Mouse (Mus musculus): Measurements from ENCODE around the gene Hoxd3. TPM values are rescaled to one million over a fixed set of nuclear protein-coding genes. Genes with fewer than 3 reads are reported as not detected.
A peak's percentile ranks its signal among the peaks of the same experiment; 100 is the strongest.

The Hoxd3 gene
- polyA plus RNA-seq, 1 experiment from 2014 or later: 29.1 TPM

GRCm38 (mm10) chr2:74726551-74726950 lies 14.8 kb downstream of the Hoxd3 start, which contains the start of gene Gm28230:
Gm28230 (plus strand) TSS chr2:74726728.
- no peaks in the 10 kb centered on the region for H3K27me3 ChIP-seq (replicated peaks)
- peaks cover 94% of the 10 kb centered on the region for H3K4me1 ChIP-seq
- H3K9me3 ChIP-seq (replicated peaks): no peaks in the 10 kb centered on the region
- H3K4me2 ChIP-seq: peak within 1 kb of the TSS; percentile 60
- H3K36me3 ChIP-seq: no peaks in the 10 kb centered on the region
- 12% methylated on average over 5 of the region's 5 CpGs for WGBS
- H3K9ac ChIP-seq (replicated peaks): peak within 1 kb of the TSS; percentile 43
- H3K27ac ChIP-seq (replicated peaks): peak within 1 kb of the TSS; percentile 81
- H3K4me3 ChIP-seq (replicated peaks): peak within 1 kb of the TSS; percentile 38
- peak; percentile 32; the same call in 1 of the 2 replicates for ATAC-seq (ENCODE audit: low FRiP score)

GRCm38 (mm10) chr2:74726973-74727639 lies 15.4 kb downstream of the Hoxd3 start:
- H3K4me2 ChIP-seq: peak overlapping the region; percentile 60
- 0 out of 2 replicates have a peak, but pooled peaks have one; percentile 16 for ATAC-seq (ENCODE audit: low FRiP score)
- H3K9ac ChIP-seq (replicated peaks): peak overlapping the region; percentile 40
- H3K27me3 ChIP-seq (replicated peaks): no peaks in the 10 kb centered on the region
- no peaks in the 10 kb centered on the region for H3K36me3 ChIP-seq
- 1% methylated on average over 31 of the region's 43 CpGs for WGBS
- peak overlapping the region; percentile 38 for H3K4me3 ChIP-seq (replicated peaks)
- no peaks in the 10 kb centered on the region for H3K9me3 ChIP-seq (replicated peaks)
- peaks cover 93% of the 10 kb centered on the region for H3K4me1 ChIP-seq
- peak overlapping the region; percentile 81 for H3K27ac ChIP-seq (replicated peaks)

GRCm38 (mm10) chr2:74727640-74728302 lies 16.0 kb downstream of the Hoxd3 start:
- peak; percentile 29; the same call in 1 of the 2 replicates for ATAC-seq (ENCODE audit: low FRiP score)
- Histone ChIP-seq H3K9ac (replicated peaks) (peak overlapping the region; percentile 40), H3K4me3 (replicated peaks) (peak overlapping the region; percentile 38), H3K27ac (replicated peaks) (peak overlapping the region; percentile 81), H3K27me3 (replicated peaks) (no peaks in the 10 kb centered on the region), H3K9me3 (replicated peaks) (no peaks in the 10 kb centered on the region), H3K36me3 (no peaks in the 10 kb centered on the region), H3K4me1 (peaks cover 93% of the 10 kb centered on the region), H3K4me2 (peak overlapping the region; percentile 60)
- WGBS: 5% methylated on average over 24 of the region's 25 CpGs

- Histone ChIP-seq H3K27ac (replicated peaks) (peak overlapping the region; percentile 81), H3K9me3 (replicated peaks) (no peaks in the 10 kb centered on the region), H3K4me2 (peak overlapping the region; percentile 60), H3K4me3 (replicated peaks) (peak overlapping the region; percentile 38), H3K4me1 (peaks cover 92% of the 10 kb centered on the region), H3K36me3 (no peaks in the 10 kb centered on the region), H3K9ac (replicated peaks) (peak overlapping the region; percentile 40), H3K27me3 (replicated peaks) (no peaks in the 10 kb centered on the region)
- no peak for ATAC-seq (ENCODE audit: low FRiP score)
- WGBS: 17% methylated on average over 13 of the region's 13 CpGs
Measured at GRCm38 (mm10) chr2:74728303-74728680, 16.6 kb downstream of the Hoxd3 start.

- ATAC-seq (ENCODE audit: low FRiP score): no peak
- H3K36me3 ChIP-seq: no peaks in the 10 kb centered on the region
- H3K27me3 ChIP-seq (replicated peaks): no peaks in the 10 kb centered on the region
- H3K9me3 ChIP-seq (replicated peaks): no peaks in the 10 kb centered on the region
- no peak overlapping the region for H3K4me3 ChIP-seq (replicated peaks)
- no peak overlapping the region; the same call in 1 of the 2 replicates for H3K9ac ChIP-seq (replicated peaks)
- peak overlapping the region; percentile 58; the same call in 1 of the 2 replicates for H3K4me2 ChIP-seq
- 15% methylated on average over 8 of the region's 8 CpGs for WGBS
- peak overlapping the region; percentile 91 for H3K27ac ChIP-seq (replicated peaks)
- H3K4me1 ChIP-seq: peaks cover 92% of the 10 kb centered on the region
Measured at GRCm38 (mm10) chr2:74730331-74730730, 18.6 kb downstream of the Hoxd3 start.

GRCm38 (mm10) chr2:74731055-74731454 lies 19.3 kb downstream of the Hoxd3 start:
- Histone ChIP-seq H3K27ac (replicated peaks) (peak overlapping the region; percentile 91), H3K4me2 (peak overlapping the region; percentile 58), H3K4me1 (peaks cover 92% of the 10 kb centered on the region), H3K27me3 (replicated peaks) (no peaks in the 10 kb centered on the region), H3K36me3 (no peaks in the 10 kb centered on the region), H3K4me3 (replicated peaks) (no peak overlapping the region), H3K9me3 (replicated peaks) (no peaks in the 10 kb centered on the region), H3K9ac (replicated peaks) (no peak overlapping the region)
- no peak for ATAC-seq (ENCODE audit: low FRiP score)

GRCm38 (mm10) chr2:74731799-74732512 lies 20.2 kb downstream of the Hoxd3 start:
- Histone ChIP-seq H3K4me3 (replicated peaks) (peak overlapping the region; percentile 30; the same call in 1 of the 2 replicates), H3K4me1 (peaks cover 92% of the 10 kb centered on the region), H3K36me3 (no peaks in the 10 kb centered on the region), H3K9ac (replicated peaks) (peak overlapping the region; percentile 45), H3K9me3 (replicated peaks) (no peaks in the 10 kb centered on the region), H3K4me2 (peak overlapping the region; percentile 58), H3K27ac (replicated peaks) (peak overlapping the region; percentile 91), H3K27me3 (replicated peaks) (no peaks in the 10 kb centered on the region)
- 6% methylated on average over 9 of the region's 9 CpGs for WGBS
- ATAC-seq (ENCODE audit: low FRiP score): no peak

- WGBS: under 1% methylated on average over 52 of the region's 52 CpGs
- peak overlapping the region; percentile 45; the same call in 1 of the 2 replicates for H3K9ac ChIP-seq (replicated peaks)
- H3K36me3 ChIP-seq: no peaks in the 10 kb centered on the region
- no peak for ATAC-seq (ENCODE audit: low FRiP score)
- H3K27ac ChIP-seq (replicated peaks): peak overlapping the region; percentile 91
- H3K4me1 ChIP-seq: peaks cover 92% of the 10 kb centered on the region
- peak overlapping the region; percentile 58 for H3K4me2 ChIP-seq
- H3K27me3 ChIP-seq (replicated peaks): no peaks in the 10 kb centered on the region
- H3K9me3 ChIP-seq (replicated peaks): no peaks in the 10 kb centered on the region
- peak overlapping the region; percentile 30 for H3K4me3 ChIP-seq (replicated peaks)
Measured at GRCm38 (mm10) chr2:74732513-74733316, 21.0 kb downstream of the Hoxd3 start.

GRCm38 (mm10) chr2:74733317-74733661 lies 21.6 kb downstream of the Hoxd3 start:
- H3K9ac ChIP-seq (replicated peaks): no peak overlapping the region
- peak overlapping the region; percentile 91 for H3K27ac ChIP-seq (replicated peaks)
- under 1% methylated on average over 16 of the region's 16 CpGs for WGBS
- no peaks in the 10 kb centered on the region for H3K27me3 ChIP-seq (replicated peaks)
- H3K9me3 ChIP-seq (replicated peaks): no peaks in the 10 kb centered on the region
- H3K4me3 ChIP-seq (replicated peaks): peak overlapping the region; percentile 30; the same call in 1 of the 2 replicates
- peaks cover 92% of the 10 kb centered on the region for H3K4me1 ChIP-seq
- no peak for ATAC-seq (ENCODE audit: low FRiP score)
- no peaks in the 10 kb centered on the region for H3K36me3 ChIP-seq
- peak overlapping the region; percentile 58 for H3K4me2 ChIP-seq

- Histone ChIP-seq H3K9ac (replicated peaks) (peak overlapping the region; percentile 46; the same call in 1 of the 2 replicates), H3K36me3 (no peaks in the 10 kb centered on the region), H3K9me3 (replicated peaks) (no peaks in the 10 kb centered on the region), H3K27ac (replicated peaks) (peak overlapping the region; percentile 91), H3K4me3 (replicated peaks) (peak overlapping the region; percentile 30; the same call in 1 of the 2 replicates), H3K27me3 (replicated peaks) (no peaks in the 10 kb centered on the region), H3K4me2 (peak overlapping the region; percentile 58), H3K4me1 (peaks cover 92% of the 10 kb centered on the region)
- 2% methylated on average over 6 of the region's 6 CpGs for WGBS
- ATAC-seq (ENCODE audit: low FRiP score): no peak
Measured at GRCm38 (mm10) chr2:74733765-74734164, 22.0 kb downstream of the Hoxd3 start.

- H3K9ac ChIP-seq (replicated peaks): peak overlapping the region; percentile 46
- H3K4me3 ChIP-seq (replicated peaks): 0 out of 2 replicates have a peak overlapping the region, but pooled peaks have one; percentile 9
- peak overlapping the region; percentile 58 for H3K4me2 ChIP-seq
- WGBS: 3% methylated on average over 13 of the region's 13 CpGs
- H3K27ac ChIP-seq (replicated peaks): peak overlapping the region; percentile 91
- H3K9me3 ChIP-seq (replicated peaks): no peaks in the 10 kb centered on the region
- H3K27me3 ChIP-seq (replicated peaks): no peaks in the 10 kb centered on the region
- no peaks in the 10 kb centered on the region for H3K36me3 ChIP-seq
- peak; percentile 33 for ATAC-seq (ENCODE audit: low FRiP score)
- peaks cover 92% of the 10 kb centered on the region for H3K4me1 ChIP-seq
Measured at GRCm38 (mm10) chr2:74734451-74734850, 22.7 kb downstream of the Hoxd3 start.

All from neural tube, embryonic 15.5 days (tissue).